Mouse (Mus musculus): ENCODE data around the gene Ttll10. TPM values are rescaled to one million over a fixed set of nuclear protein-coding genes. Genes with fewer than 3 reads are reported as not detected.

The Ttll10 gene
- total RNA-seq (2023): not detected

DNA sequence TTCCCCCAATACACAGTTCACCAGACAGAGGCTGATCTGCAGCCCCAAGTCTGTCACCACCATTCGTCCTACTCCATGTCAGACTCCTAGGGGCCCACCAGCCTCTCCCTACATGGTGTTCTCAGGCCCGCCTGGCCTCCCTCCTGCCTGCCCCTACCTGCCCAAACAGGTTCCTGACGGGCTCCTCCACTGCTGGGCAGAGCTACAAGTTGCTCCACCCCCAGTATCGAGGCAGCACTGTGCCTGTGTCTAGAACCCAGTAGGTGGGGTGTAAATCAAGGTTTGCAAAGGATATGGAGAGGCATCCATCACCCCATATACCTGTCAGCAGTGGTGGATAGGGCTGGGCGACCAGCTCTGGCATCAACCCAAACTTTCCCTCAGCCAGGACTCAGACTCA lies at the start of gene Ttll10:
Gene Ttll10 (minus strand): TSS at position 154 of the 400 bp plus-strand sequence.

DNA sequence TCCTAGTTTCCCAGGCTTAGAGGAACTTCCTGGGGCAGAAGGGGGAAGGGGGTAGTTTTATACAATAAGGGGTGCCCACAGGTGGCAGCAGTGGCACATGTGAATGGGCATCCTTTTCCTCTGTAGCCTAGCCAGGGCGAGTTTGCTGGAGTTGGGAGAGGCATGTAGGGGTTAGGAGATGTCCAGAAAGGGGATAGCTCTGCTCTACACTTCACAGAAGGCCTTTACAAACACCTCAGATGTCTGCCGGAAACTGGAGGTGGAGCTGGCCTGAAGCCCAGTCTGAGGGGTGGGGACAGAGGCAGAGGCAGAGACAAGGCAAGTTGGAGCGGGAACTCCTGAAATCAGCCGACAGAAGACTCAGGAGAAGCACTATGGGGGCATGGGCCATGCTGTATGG lies 33.2 kb downstream of the Ttll10 start, which contains the start of gene Tnfrsf18:
Gene Tnfrsf18 (plus strand): TSS at position 152 of the 400 bp plus-strand sequence.

DNA sequence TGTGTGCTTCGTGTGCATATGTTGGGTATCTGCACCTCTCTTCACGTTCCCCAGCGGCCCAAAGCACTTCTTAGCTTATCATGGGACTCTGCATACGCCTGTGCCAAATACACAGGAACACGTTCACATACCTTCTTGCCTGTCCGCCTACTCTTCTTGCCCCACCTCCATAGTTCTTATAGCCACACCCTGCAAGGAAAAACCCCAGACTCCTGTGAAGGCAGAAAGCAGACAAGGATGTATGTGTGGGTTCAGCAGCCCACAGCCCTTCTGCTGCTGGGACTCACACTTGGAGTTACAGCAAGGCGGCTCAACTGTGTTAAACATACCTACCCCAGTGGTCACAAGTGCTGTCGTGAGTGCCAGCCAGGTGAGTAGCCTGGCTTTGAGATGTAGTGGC lies 45.6 kb downstream of the Ttll10 start, which contains the start of gene Tnfrsf4:
Gene Tnfrsf4 (plus strand): TSS at position 207 of the 400 bp plus-strand sequence.

DNA sequence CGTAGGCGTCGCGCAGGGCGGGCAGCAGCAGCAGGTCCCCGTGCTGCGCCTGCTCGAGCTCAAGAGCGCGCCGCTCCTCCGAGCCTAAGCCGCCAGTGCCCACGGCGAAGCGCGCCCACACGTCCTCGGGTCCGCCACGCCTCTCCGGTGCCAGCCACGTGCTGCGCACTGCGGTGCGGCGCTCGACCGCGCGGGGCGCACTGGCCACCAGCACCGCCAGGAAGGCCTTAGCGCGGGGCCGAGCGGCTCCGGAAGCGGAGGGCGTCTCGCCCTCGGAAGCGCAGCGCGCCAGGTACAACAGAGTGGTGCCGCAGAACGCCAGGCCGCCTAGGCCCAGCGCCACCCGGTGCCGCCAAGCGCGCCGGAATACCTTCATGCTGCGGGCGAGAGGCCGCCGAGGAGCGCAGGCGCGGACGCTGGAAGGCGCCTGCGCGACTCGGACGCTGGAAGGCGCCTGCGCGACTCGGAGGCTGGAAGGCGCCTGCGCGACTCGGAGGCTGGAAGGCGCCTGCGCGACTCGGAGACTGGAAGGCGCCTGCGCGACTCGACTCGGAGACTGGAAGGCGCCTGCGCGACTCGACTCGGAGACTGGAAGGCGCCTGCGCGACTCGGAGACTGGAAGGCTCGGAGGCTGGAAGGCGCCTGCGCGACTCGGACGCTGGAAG lies 66.8 kb downstream of the Ttll10 start, which contains the start of the genes B3galt6 and Sdf4:
Gene B3galt6 (minus strand): TSS at position 409 of the 665 bp plus-strand sequence.
Gene Sdf4 (plus strand): TSS at position 632 of the 665 bp plus-strand sequence.

Other genes with a start within 250 kb of the Ttll10 start
- 235 TPM for gene Ccnl2, start 246.9 kb downstream of the Ttll10 start, total RNA-seq (2023)
- 99.7 TPM for gene Aurkaip1, start 228.1 kb downstream of the Ttll10 start, total RNA-seq (2023)
- 8.3 TPM for gene Mxra8, start 219.7 kb downstream of the Ttll10 start, total RNA-seq (2023)
- 78.7 TPM for gene Dvl1, start 212.0 kb downstream of the Ttll10 start, total RNA-seq (2023)
- 1.6 TPM for gene Tas1r3, start 196.1 kb downstream of the Ttll10 start, total RNA-seq (2023)
- 11.3 TPM for gene Cptp, start 190.0 kb downstream of the Ttll10 start, total RNA-seq (2023)
- 68.1 TPM for gene Ints11, start 189.9 kb downstream of the Ttll10 start, total RNA-seq (2023)
- gene Pusl1, start 167.6 kb downstream of the Ttll10 start, total RNA-seq (2023): 35.7 TPM
- gene Acap3, start 167.6 kb downstream of the Ttll10 start, total RNA-seq (2023): 61.9 TPM
- gene Ube2j2, start 115.6 kb downstream of the Ttll10 start, total RNA-seq (2023): 130 TPM
- 7.0 TPM for gene C1qtnf12, start 97.1 kb downstream of the Ttll10 start, total RNA-seq (2023)
- 4.0 TPM for gene B3galt6, start 66.8 kb downstream of the Ttll10 start, total RNA-seq (2023)
- 200 TPM for gene Sdf4, start 66.5 kb downstream of the Ttll10 start, total RNA-seq (2023)
- gene Tnfrsf4, start 45.6 kb downstream of the Ttll10 start, total RNA-seq (2023): 24.3 TPM
- gene Tnfrsf18, start 33.2 kb downstream of the Ttll10 start, total RNA-seq (2023): 65.3 TPM
- 48.2 TPM for gene 9430015G10Rik, start 50.6 kb upstream of the Ttll10 start, total RNA-seq (2023)
- 0.83 TPM for gene Rnf223, start 71.1 kb upstream of the Ttll10 start, total RNA-seq (2023)
- 6.9 TPM for gene Agrn, start 138.1 kb upstream of the Ttll10 start, total RNA-seq (2023)
- 12.4 TPM for gene Isg15, start 141.4 kb upstream of the Ttll10 start, total RNA-seq (2023)
- gene AW011738, start 143.9 kb upstream of the Ttll10 start, total RNA-seq (2023): 7.5 TPM
- gene Perm1, start 156.5 kb upstream of the Ttll10 start, total RNA-seq (2023): 0.33 TPM
- gene Plekhn1, start 175.4 kb upstream of the Ttll10 start, total RNA-seq (2023): 53.1 TPM
- 94.1 TPM for gene Noc2l, start 176.6 kb upstream of the Ttll10 start, total RNA-seq (2023)
- 1.3 TPM for gene Samd11, start 196.2 kb upstream of the Ttll10 start, total RNA-seq (2023)

Data from CD4-positive naive resting alpha-beta T cell, adult 57 days (primary cell).